Mouse (Mus musculus): ENCODE measurements around the gene Gm4985. TPM values are rescaled to one million over a fixed set of nuclear protein-coding genes. Genes with fewer than 3 reads are reported as not detected.
"Not testable (repeated sequence)": the region's sequence is repeated elsewhere in the genome, so short reads cannot be mapped to it uniquely, and the experiment has no call there.

The Gm4985 gene
- total RNA-seq (2021), result not detected

DNA sequence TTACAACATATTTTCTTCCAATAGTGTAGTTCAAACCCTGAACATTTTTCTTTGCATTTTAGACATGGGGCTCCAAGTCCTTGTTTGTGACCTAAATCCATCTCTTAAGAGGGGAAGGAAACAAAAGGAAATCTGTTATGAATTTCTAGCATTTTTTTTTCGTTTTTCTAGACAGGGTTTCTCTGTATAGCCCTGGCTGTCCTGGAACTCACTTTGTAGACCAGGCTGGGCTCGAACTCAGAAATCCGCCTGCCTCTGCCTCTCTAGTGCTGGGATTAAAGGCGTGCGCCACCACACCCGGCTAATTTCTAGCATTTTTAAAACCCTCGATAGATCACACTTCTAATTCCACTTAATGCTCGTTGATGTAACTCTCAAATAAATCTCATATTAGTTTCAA, at the start of gene Gm4985:
TSS of gene Gm4985 (minus strand) at position 101 of the 400 bp plus-strand sequence.
- DNase-seq (ENCODE audit: low spot score); intact Hi-C loops (cut with DNase I): not testable (repeated sequence)

DNA sequence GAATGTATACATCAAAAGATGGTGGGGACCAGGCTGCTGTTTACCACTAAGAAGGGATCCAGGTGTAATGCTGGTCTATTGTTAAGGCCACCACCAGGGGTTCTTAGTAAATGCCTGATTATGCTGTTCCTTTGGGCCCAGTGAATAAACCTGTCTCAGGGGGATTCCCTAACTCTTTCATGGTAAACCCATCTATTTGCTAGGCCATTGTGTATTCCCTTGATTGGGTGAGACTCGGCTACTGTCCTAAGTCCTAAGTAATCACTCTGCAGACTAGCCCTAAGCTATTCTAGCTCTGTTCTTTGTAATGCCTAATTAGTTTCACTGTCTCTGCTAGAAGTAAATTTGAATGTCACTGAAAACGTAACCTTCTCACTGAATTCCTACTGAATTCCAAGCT, 4.6 kb downstream of the Gm4985 start:
- intact Hi-C loops (cut with DNase I), result no loop called here
- DNase-seq (ENCODE audit: low spot score), result no peak

Small RNA genes within 50 kb of the gene (microRNA-seq; reads per million reads assigned to microRNA genes)
- gene Gm25299, result not detected

Other genes starting within 250 kb of the Gm4985 start
- not detected for gene Gm4907, start 76.4 kb downstream of the Gm4985 start, total RNA-seq (2021)

All from heart, postnatal 25 days (tissue).